Mouse (Mus musculus): ENCODE results near the gene Gm20741.

Gene Gm20741

GRCm38 (mm10) chr16:88811827-88812226 is at the start of gene Gm20741:
TSS of gene Gm20741 (minus strand) at chr16:88812220.
- DNase-seq (ENCODE audit: low spot score) = no peak

GRCm38 (mm10) chr16:88851450-88851849 is 39.4 kb upstream of the Gm20741 start:
- no peak for DNase-seq (ENCODE audit: low spot score)

DNA sequence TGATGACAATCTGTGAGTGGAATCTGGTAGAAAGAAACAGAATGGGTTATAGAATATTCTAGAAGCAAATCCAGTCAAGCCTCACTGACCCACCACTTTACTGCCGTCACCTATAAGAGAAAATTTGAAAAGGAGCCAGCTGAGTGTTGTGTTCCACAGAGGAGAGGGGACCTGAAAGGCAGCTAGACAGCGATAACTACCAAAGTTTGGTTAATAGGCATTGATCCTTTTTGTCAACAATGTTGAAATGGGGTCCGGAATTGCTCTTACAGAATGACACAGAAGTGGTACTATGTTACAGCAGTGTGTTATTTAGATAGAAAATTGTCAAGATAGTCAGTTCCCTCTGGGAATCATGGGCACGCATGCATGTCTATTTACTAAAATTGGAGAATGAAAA is 36.5 kb upstream of the Gm20741 start:
- DNase-seq (ENCODE audit: low spot score) = no peak

DNA sequence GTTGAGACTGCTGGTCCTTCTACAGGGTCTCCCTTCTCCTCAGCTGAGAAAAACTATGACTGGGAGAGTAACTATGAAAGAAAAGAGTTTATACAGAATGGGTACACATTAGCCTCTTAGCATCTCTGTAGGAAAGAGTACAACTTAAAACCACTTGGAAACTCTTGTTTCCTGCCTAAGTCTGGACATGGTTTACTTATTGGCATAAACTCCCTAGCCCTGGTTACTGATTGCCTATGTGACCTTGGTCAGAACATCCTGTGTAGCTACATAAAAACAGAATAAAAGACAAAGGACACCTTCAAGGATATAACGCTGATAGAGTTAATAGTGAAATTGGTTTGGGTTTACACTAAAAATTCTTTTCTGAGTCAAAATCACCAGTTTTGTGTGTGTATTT is 35.3 kb upstream of the Gm20741 start:
- no peak for DNase-seq (ENCODE audit: low spot score)

GRCm38 (mm10) chr16:88826978-88827377 is 15.0 kb upstream of the Gm20741 start:
- no peak for DNase-seq (ENCODE audit: low spot score)

GRCm38 (mm10) chr16:88826095-88826652 is 14.2 kb upstream of the Gm20741 start, which contains the start of gene Krtap14:
TSS of gene Krtap14 (minus strand) at chr16:88826145.
- DNase-seq (ENCODE audit: low spot score) = no peak

DNA sequence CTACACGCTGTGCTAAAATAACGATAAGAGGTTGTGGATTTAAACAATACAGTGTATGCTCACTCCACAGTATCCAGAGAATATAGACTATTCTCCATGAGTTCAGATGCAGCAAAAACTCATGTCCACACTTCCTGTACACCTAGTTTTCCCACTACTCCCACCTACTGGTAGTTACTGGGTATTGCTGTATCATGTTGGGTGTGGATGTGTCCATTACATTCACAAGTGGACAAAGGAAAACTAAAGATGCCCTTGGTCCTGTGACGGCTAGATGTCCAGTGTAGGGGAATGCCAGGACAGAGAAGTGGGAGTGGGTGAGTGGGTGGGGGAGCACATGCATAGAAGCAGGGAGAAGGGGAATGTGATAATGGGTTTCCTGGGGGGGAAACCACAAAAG is 11.7 kb upstream of the Gm20741 start:
- no peak for DNase-seq (ENCODE audit: low spot score)

DNA sequence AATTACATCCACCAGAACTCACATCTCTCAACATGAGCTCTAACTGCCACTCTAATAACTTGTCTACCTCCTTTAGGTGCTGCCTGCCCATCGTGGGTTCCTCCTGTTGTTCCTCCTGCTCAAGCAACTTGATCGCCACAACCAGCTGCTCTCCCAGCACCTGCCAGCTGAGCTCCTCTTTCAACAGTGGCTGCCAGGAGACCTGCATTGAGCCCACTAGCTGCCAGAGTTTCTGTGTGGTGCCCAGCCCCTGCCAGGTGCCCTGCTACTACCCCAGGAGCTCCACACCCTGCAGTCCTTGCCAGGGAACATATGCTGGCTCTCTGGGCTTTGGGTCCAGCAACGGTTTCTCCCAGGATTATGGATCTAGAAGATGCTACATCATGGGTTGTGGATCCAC is 8.0 kb upstream of the Gm20741 start, which contains the start of gene Krtap15:
Krtap15 (plus strand) TSS at position 150 of the 400 bp plus-strand sequence.
- DNase-seq (ENCODE audit: low spot score) = no peak

- DNase-seq (ENCODE audit: low spot score) = no peak
Measured at GRCm38 (mm10) chr16:88786786-88787185, 25.2 kb downstream of the Gm20741 start.

DNA sequence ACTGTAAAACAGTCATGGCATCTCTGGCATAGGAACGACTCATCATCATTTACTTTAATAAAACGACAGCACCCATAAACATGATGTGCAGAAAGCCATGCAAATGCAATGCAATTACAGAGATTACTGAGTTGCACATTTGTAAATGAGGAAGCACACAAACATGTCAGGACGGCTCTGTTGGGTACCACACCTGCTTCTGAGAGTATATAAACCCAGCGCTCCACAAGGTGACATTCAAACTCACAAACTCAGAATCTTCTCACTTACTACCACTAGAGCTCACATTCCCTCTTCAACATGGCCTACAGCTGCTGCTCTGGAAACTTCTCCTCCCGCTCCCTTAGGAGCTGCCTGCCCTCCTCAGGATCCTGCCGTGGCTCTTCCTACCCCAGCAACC is 34.4 kb downstream of the Gm20741 start, which contains the start of gene Gm5965:
Gm5965 (plus strand) TSS at position 301 of the 400 bp plus-strand sequence.
- no peak for DNase-seq (ENCODE audit: low spot score)

DNA sequence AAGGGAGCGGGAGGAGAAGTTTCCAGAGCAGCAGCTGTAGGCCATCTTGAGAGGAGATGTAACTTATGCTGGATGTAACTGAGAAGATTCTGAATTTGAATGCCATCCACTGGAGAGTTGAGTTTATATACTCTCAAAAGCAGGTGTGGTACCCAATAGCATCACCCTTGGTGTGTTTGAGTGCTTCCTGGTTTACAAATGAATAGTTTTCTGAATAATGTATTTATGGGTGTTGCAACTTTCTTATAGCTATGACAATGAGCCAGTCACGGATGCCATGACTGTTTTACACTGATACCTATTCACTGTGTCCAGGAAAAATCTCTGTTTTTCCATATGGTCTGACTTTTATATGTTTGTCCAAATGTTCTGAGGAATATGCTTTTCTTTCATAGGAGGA is 37.9 kb downstream of the Gm20741 start, which contains the start of gene 2310057N15Rik:
2310057N15Rik (minus strand) TSS at position 101 of the 400 bp plus-strand sequence.
- no peak for DNase-seq (ENCODE audit: low spot score)

Measured in testis, postnatal 14 days (tissue).